Mouse (Mus musculus) ES-Bruce4 (cell line): ENCODE data around the gene Adsl.

Experiments
- CTCF ChIP-seq: IDR thresholded peaks from one replicate; pipeline ENCODE4 v1.8.1; 2011; ENCODE audit warnings: low read depth, low read length
- EP300 ChIP-seq: IDR thresholded peaks from 2 replicates; pipeline ENCODE4 v1.6.1; 2011; ENCODE audit warnings: low read depth, low read length; ENCODE audit not compliant: insufficient read depth
- POLR2A ChIP-seq: IDR thresholded peaks from one replicate; pipeline ENCODE4 v1.8.1; 2011; ENCODE audit warnings: low read length; ENCODE audit not compliant: insufficient read depth

GRCm38 (mm10) chr15:80974311-80974710, 26.0 kb downstream of the Adsl start:
- TF ChIP-seq CTCF, result no peak
- TF ChIP-seq EP300, result no peak
- TF ChIP-seq POLR2A, result no peak
